Mouse (Mus musculus): Measurements from ENCODE around the gene Cnot6.

- TF ChIP-seq POLR2A (IDR thresholded peaks at IDR 0.05; ENCODE audit: extremely low read depth, insufficient read depth, low read length) = no peak
- TF ChIP-seq CTCF (IDR thresholded peaks at IDR 0.05; ENCODE audit: extremely low read depth, insufficient read depth, low read length) = no peak
Observed at GRCm38 (mm10) chr11:49654651-49655050, 57.9 kb downstream of the Cnot6 start.
